Mouse (Mus musculus): Measurements from ENCODE around the gene Serpinb6a.

- TF ChIP-seq POLR2A (IDR thresholded peaks at IDR 0.05; ENCODE audit: low read depth, low read length) (no peak), CTCF (IDR thresholded peaks at IDR 0.05; ENCODE audit: borderline replicate concordance, insufficient read depth, low read length) (no peak)
Observed at GRCm38 (mm10) chr13:33965056-33966024, 37.3 kb downstream of the Serpinb6a start.

Data from embryonic fibroblast, embryonic 13.5 days (primary cell).